Mouse (Mus musculus): ENCODE measurements around the gene Ubac2. TPM values are rescaled to one million over a fixed set of nuclear protein-coding genes. Genes with fewer than 3 reads are reported as not detected.
A peak's percentile ranks its signal among the peaks of the same experiment; 100 is the strongest.

Gene Ubac2
- polyA plus RNA-seq, 1 experiment: 55.9 TPM

DNA sequence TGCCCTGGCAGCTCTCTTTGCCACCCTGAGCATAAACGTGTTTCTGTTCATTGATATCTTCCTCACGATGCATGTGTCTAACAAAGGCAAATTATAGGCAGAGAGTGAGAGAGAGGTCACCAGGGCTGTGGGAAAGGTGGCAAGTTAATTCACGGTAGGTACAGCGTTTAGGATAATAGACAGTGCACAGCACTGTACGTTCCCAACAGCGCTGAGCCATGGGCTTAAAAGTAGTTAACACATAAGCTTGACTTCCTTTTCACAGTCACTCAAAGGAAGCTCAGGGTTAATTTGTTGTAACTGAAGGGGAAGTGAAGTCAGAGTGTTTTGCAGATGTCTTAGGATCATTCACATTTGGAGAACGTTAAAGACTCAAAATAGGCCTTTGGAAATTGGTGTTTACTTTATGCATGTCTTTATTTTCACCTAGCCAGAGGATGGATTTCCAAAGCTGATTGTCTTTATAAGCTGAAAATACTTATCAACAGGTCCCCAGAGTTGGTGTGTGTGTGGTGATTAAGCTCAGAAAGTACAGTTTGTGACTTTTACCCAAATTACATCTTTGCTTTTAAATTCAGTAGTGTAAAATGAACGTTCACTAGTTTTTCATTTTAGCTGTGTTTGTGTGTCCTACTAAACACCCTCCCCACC, 28.0 kb downstream of the Ubac2 start:
- peak overlapping the region; percentile 72 for H3K4me3 ChIP-seq (replicated peaks)
- TF ChIP-seq GATA1 (IDR thresholded peaks at IDR 0.05; ENCODE audit: borderline replicate concordance, low read length): no peak
- TF ChIP-seq FLI1 (IDR thresholded peaks at IDR 0.05; ENCODE audit: low read length): no peak
- H3K36me3 ChIP-seq (replicated peaks; ENCODE audit: low read length): peaks cover 54% of the 10 kb centered on the region
- H3K27me3 ChIP-seq (replicated peaks): no peaks in the 10 kb centered on the region
- H3K4me1 ChIP-seq: peaks cover 55% of the 10 kb centered on the region
- no peaks in the 10 kb centered on the region for H3K9me3 ChIP-seq

DNA sequence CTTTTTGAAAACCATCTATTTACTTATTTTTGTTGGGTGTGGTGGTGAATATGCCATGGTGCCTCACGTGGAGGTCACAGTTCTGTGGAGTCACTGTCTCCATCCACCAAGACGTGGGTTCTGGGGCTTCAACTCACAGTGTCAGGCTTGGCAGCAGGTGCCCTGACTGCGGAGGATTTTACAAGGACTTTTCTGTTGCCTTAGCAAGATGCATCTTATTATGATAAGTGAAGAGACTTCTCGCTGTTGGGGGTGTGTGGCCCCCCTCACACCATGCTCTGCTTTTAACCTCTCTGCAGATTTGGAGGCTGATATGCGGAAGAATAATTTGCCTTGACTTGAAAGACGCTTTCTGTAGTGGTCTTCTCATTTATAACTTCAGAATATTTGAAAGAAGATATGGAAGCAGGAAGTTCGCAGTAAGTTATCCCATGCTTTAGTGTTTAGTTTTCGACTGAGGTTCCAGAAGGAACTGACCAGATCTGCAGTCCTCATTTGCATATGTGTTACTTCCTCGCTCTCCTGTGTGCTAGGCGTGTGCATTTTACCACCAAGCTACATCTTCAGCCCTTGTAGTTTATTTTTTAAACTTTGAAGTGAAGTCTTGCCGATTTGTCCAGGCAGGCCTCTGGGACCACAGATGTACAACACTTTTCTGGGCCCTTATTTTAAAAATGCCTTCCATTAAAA, 28.7 kb downstream of the Ubac2 start:
- H3K4me1 ChIP-seq: peaks cover 48% of the 10 kb centered on the region
- H3K4me3 ChIP-seq (replicated peaks): peak overlapping the region; percentile 36
- TF ChIP-seq FLI1 (IDR thresholded peaks at IDR 0.05; ENCODE audit: low read length): no peak
- TF ChIP-seq GATA1 (IDR thresholded peaks at IDR 0.05; ENCODE audit: borderline replicate concordance, low read length): no peak
- peaks cover 54% of the 10 kb centered on the region for H3K36me3 ChIP-seq (replicated peaks; ENCODE audit: low read length)
- H3K9me3 ChIP-seq: no peaks in the 10 kb centered on the region
- H3K27me3 ChIP-seq (replicated peaks): no peaks in the 10 kb centered on the region

DNA sequence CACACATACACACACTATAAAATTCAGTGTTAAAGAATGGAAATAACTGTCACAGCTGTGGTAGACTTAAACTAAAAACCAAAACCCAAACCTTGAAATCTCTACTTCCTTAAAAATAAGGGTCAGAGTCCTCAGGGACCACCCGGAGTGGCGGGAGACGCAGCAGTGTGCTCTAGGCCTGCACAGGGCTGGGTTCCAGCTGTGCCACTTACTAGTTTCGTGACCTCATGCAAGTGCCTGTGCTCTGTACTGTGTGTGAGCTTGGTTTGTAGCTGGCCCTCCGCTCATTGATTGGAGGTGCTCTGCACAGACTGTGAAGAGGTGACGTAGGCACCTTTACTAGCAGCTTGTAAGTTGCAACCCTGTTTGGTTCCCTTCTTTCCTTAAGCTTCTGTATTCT, 31.4 kb downstream of the Ubac2 start:
- TF ChIP-seq FLI1 (IDR thresholded peaks at IDR 0.05; ENCODE audit: low read length) (no peak), GATA1 (IDR thresholded peaks at IDR 0.05; ENCODE audit: borderline replicate concordance, low read length) (no peak)
- Histone ChIP-seq H3K27me3 (replicated peaks) (no peaks in the 10 kb centered on the region), H3K36me3 (replicated peaks; ENCODE audit: low read length) (peaks cover 66% of the 10 kb centered on the region), H3K4me1 (peaks cover 21% of the 10 kb centered on the region), H3K4me3 (replicated peaks) (no peak overlapping the region), H3K9me3 (no peaks in the 10 kb centered on the region)

DNA sequence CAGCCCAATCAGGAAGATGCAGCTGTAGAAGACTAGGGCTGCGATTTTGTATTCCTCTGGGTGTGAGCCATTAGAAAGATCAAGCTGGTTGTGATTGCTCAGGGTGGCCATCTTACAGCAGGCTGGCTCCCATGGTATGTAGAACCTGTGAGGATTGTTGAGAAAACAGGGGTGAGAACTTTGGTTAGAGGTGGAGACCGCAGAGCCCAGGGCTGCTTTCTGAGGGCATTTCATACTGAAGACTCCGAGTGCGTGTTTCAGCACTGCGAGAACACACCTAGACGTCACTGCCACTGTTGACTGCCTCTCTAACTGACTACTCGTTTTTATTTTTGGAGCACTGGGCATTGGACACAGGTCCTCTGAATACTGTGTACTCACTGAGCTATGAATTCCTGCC, 34.1 kb downstream of the Ubac2 start:
- H3K4me1 ChIP-seq: peaks cover 21% of the 10 kb centered on the region
- no peak for TF ChIP-seq FLI1 (IDR thresholded peaks at IDR 0.05; ENCODE audit: low read length)
- H3K9me3 ChIP-seq: no peaks in the 10 kb centered on the region
- H3K4me3 ChIP-seq (replicated peaks): no peak overlapping the region
- H3K36me3 ChIP-seq (replicated peaks; ENCODE audit: low read length): peaks cover 66% of the 10 kb centered on the region
- no peaks in the 10 kb centered on the region for H3K27me3 ChIP-seq (replicated peaks)

DNA sequence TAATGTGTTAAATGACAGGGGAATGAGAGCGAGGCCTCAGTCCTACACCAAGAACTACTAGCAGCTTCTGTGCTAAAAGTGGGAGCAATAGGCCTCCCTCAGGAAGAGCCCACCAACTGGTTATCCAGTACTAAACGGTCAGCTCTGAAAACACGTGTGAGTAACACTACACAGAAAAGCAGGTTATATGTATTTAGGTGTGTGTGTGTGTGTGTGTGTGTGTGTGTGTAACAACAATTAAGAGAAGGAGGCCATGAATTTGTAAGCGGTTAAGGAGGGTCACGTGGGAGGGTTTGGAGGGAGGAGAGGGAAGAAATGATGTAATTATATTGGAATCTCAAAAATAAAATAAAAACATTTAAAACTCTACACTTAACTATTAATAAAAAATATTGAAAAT, 36.7 kb downstream of the Ubac2 start:
- Histone ChIP-seq H3K27me3 (replicated peaks) (no peaks in the 10 kb centered on the region), H3K4me1 (peaks cover 23% of the 10 kb centered on the region), H3K9me3 (no peaks in the 10 kb centered on the region), H3K4me3 (replicated peaks) (no peak overlapping the region), H3K36me3 (replicated peaks; ENCODE audit: low read length) (peaks cover 53% of the 10 kb centered on the region)
- TF ChIP-seq FLI1 (IDR thresholded peaks at IDR 0.05; ENCODE audit: low read length) (no peak), GATA1 (IDR thresholded peaks at IDR 0.05; ENCODE audit: borderline replicate concordance, low read length) (no peak)

DNA sequence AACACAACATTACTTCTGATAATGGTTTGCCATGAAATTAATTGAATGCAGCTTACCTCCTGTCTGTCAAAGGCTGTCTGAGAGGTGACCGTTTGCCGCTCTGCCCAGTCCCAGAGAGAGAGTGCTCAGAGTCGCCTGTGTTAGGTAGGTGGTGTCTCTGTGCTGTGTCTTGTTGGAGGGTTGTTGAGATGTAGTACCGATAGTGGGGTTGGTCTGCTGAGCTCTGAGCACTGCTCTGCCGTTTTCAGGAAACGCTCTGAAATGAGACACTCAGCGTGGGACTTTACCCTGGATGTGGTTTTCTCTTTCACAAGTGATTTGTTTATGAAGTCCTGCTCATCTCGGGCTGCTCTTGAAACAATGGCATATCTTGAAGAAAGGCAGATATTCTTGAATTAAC, 37.2 kb downstream of the Ubac2 start, which contains the start of gene Gpr18:
TSS of gene Gpr18 (minus strand) at position 161 of the 400 bp plus-strand sequence.
- no peaks in the 10 kb centered on the region for H3K27me3 ChIP-seq (replicated peaks)
- H3K4me3 ChIP-seq (replicated peaks): peak within 1 kb of the TSS; percentile 64
- H3K36me3 ChIP-seq (replicated peaks; ENCODE audit: low read length): peaks cover 50% of the 10 kb centered on the region
- H3K9me3 ChIP-seq: no peaks in the 10 kb centered on the region
- peaks cover 28% of the 10 kb centered on the region for H3K4me1 ChIP-seq
- TF ChIP-seq GATA1 (IDR thresholded peaks at IDR 0.05; ENCODE audit: borderline replicate concordance, low read length) (no peak), FLI1 (IDR thresholded peaks at IDR 0.05; ENCODE audit: low read length) (no peak)

DNA sequence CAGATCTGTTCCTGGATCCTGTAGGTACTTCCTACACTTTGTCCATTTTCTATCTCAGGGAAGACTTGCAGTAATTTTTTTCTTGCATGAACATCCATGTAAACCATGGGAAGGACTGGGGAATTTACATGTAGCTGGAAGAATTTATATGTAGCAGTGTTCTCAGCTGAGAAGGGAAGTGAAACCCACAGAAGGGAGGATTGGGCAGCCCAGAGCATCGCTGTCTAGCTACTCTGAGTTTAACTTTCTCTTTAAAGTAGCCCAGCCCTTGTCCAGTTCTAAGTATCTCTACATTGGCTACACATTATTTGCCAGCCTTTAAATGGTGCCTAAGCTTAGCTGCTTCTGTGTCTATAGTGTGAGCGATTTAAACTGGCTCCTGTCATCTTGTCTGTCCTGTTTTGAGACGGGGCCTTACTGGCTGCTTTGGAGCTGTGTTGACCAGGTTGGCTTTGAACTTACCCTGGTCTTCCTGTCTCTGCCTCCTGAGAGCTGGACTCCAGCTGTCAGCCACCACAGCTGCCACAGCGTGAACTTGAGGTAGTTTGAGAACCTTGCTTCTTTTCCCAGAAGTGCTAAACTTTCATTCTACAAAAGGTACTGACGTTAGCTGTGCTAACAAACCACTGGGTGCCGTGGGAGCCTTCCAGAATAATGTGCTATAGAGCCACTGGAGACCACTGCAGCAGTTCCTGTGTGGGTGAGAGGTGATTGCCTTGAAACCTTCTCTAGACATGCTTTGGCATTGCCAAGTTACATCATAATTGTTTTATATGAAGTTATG, 38.1 kb downstream of the Ubac2 start:
- peaks cover 37% of the 10 kb centered on the region for H3K4me1 ChIP-seq
- peaks cover 45% of the 10 kb centered on the region for H3K36me3 ChIP-seq (replicated peaks; ENCODE audit: low read length)
- no peaks in the 10 kb centered on the region for H3K9me3 ChIP-seq
- H3K27me3 ChIP-seq (replicated peaks): no peaks in the 10 kb centered on the region
- no peak overlapping the region for H3K4me3 ChIP-seq (replicated peaks)
- no peak for TF ChIP-seq FLI1 (IDR thresholded peaks at IDR 0.05; ENCODE audit: low read length)
- no peak for TF ChIP-seq GATA1 (IDR thresholded peaks at IDR 0.05; ENCODE audit: borderline replicate concordance, low read length)

DNA sequence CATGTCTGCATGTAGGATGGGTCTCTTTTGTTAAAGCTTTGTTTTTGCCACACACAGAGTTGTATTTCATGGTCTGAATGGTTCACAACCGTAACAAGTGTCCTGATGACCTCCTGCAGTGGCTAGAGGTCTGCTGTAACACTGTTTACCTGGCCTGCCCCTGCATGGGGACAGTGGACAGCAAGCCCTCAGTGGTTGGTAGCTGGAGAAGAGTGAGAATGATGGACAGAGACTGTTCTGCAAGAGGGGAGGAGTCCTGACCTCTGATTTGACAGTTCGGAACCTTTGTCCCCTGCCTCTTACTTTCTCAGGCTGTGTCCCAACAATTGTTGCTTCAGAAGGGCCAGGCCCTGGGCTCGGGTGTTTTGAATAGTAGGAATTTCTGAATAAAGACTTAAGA, 39.8 kb downstream of the Ubac2 start:
- TF ChIP-seq GATA1 (IDR thresholded peaks at IDR 0.05; ENCODE audit: borderline replicate concordance, low read length) (no peak), FLI1 (IDR thresholded peaks at IDR 0.05; ENCODE audit: low read length) (no peak)
- H3K27me3 ChIP-seq (replicated peaks): no peaks in the 10 kb centered on the region
- H3K4me1 ChIP-seq: peaks cover 47% of the 10 kb centered on the region
- H3K4me3 ChIP-seq (replicated peaks): no peak overlapping the region
- H3K9me3 ChIP-seq: no peaks in the 10 kb centered on the region
- peaks cover 30% of the 10 kb centered on the region for H3K36me3 ChIP-seq (replicated peaks; ENCODE audit: low read length)

DNA sequence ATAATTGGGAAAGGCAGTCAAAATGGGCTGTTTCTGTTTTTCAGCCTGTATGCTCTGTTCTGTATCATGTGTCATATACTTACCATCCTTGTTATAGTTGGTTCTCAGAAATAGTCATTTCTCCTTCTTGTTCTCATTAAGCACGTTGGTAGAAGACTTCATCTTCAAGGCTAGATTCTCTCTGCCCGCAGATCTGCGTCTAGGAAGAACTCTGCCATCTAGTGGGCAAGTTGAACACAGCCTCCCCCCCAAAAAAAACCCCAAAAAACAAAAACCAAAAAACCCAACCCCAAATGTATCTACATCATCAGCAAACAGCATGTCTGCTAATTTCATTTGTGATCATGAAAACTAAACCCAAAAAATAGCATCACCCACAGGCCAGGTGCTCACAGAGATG, 41.3 kb downstream of the Ubac2 start:
- TF ChIP-seq GATA1 (IDR thresholded peaks at IDR 0.05; ENCODE audit: borderline replicate concordance, low read length): no peak
- Histone ChIP-seq H3K4me3 (replicated peaks) (no peak overlapping the region), H3K27me3 (replicated peaks) (no peaks in the 10 kb centered on the region), H3K9me3 (no peaks in the 10 kb centered on the region), H3K36me3 (replicated peaks; ENCODE audit: low read length) (peaks cover 28% of the 10 kb centered on the region), H3K4me1 (peaks cover 53% of the 10 kb centered on the region)

All from megakaryocyte, embryonic 14.5 days (primary cell).